Mouse (Mus musculus) hindbrain, embryonic 10.5 days (tissue): ENCODE data around the gene Erg. TPM values are rescaled to one million over a fixed set of nuclear protein-coding genes. Genes with fewer than 3 reads are reported as not detected.

Experiments
- DNase-seq: peaks from one replicate; pipeline ENCODE4 v3.0.0-alpha.2; 2017; ENCODE audit warnings: low spot score
- H3K27ac ChIP-seq: fragments of 300-500 bp; sonication (generic); 2 replicates; pipeline ENCODE4 v1.5.1; 2016; ENCODE audit warnings: mild to moderate bottlenecking, moderate library complexity
- H3K27me3 ChIP-seq: fragments of 300-500 bp; sonication (generic); 2 replicates; pipeline ENCODE4 v1.6.1; 2016; ENCODE audit warnings: mild to moderate bottlenecking; ENCODE audit not compliant: poor library complexity, insufficient read depth, severe bottlenecking
- H3K36me3 ChIP-seq: fragments of 300-500 bp; sonication (generic); 2 replicates; pipeline ENCODE4 v1.6.1; 2016; ENCODE audit warnings: mild to moderate bottlenecking, moderate library complexity
- H3K4me1 ChIP-seq: fragments of 300-500 bp; sonication (generic); replicated peaks from 2 replicates; pipeline ENCODE4 v1.6.1; 2016; ENCODE audit warnings: mild to moderate bottlenecking
- H3K4me3 ChIP-seq: fragments of 300-500 bp; sonication (generic); 2 replicates; pipeline ENCODE4 v1.5.1; 2016; ENCODE audit warnings: mild to moderate bottlenecking, moderate library complexity
- H3K9me3 ChIP-seq: fragments of 300-500 bp; sonication (generic); 2 replicates; pipeline ENCODE4 v1.6.1; 2016; ENCODE audit warnings: mild to moderate bottlenecking, moderate library complexity
- WGBS: fragments of 180-500 bp; shearing (Covaris S2); methylation state at CpG from one replicate; pipeline ENCODE4 v1.1.7; 2016; 5-methylcytosine and 5-hydroxymethylcytosine counted together
- polyA plus RNA-seq: library from polyadenylated mRNA; unstranded; fragments of >200 nt; fragmentation: Nextera tagmentation; extraction: Ambion mirVana; gene quantifications from 2 replicates; pipeline ENCODE4 v1.2.1, GENCODE M21; 2016

The Erg gene
- polyA plus RNA-seq, 1 experiment from 2014 or later = 2.2 TPM

GRCm38 (mm10) chr16:95387008-95387407, 199.4 kb downstream of the Erg start:
- Histone ChIP-seq H3K4me1 (peaks cover 5% of the 10 kb centered on the region; the same call in 1 of the 2 replicates), H3K9me3 (0 out of 2 replicates have a peak, but pooled peaks cover 3% of the 10 kb centered on the region), H3K27ac (no peak overlapping the region), H3K27me3 (no peaks in the 10 kb centered on the region), H3K4me3 (no peak overlapping the region), H3K36me3 (no peaks in the 10 kb centered on the region)
- DNase-seq = no peak
- WGBS = 93% methylated on average over 2 of the region's 2 CpGs

- no peaks in the 10 kb centered on the region for H3K27me3 ChIP-seq
- 87% methylated on average over 7 of the region's 7 CpGs for WGBS
- H3K9me3 ChIP-seq = 0 out of 2 replicates have a peak, but pooled peaks cover 3% of the 10 kb centered on the region
- H3K27ac ChIP-seq = no peak overlapping the region
- no peaks in the 10 kb centered on the region for H3K36me3 ChIP-seq
- peaks cover 5% of the 10 kb centered on the region; the same call in 1 of the 2 replicates for H3K4me1 ChIP-seq
- DNase-seq = no peak
- H3K4me3 ChIP-seq = no peak overlapping the region
These were observed 201.0 kb downstream of the Erg start for GRCm38 (mm10) chr16:95385299-95385973.

- H3K27ac ChIP-seq = no peak overlapping the region
- 0 out of 2 replicates have a peak, but pooled peaks cover 3% of the 10 kb centered on the region for H3K9me3 ChIP-seq
- H3K27me3 ChIP-seq = no peaks in the 10 kb centered on the region
- H3K36me3 ChIP-seq = no peaks in the 10 kb centered on the region
- 91% methylated on average over 9 of the region's 9 CpGs for WGBS
- DNase-seq = no peak
- H3K4me1 ChIP-seq = peaks cover 5% of the 10 kb centered on the region; the same call in 1 of the 2 replicates
- H3K4me3 ChIP-seq = no peak overlapping the region
These were observed 201.7 kb downstream of the Erg start for GRCm38 (mm10) chr16:95384590-95385148.

GRCm38 (mm10) chr16:95382251-95382650, 204.1 kb downstream of the Erg start:
- no peak overlapping the region for H3K27ac ChIP-seq
- H3K9me3 ChIP-seq = 0 out of 2 replicates have a peak, but pooled peaks cover 3% of the 10 kb centered on the region
- H3K4me1 ChIP-seq = peaks cover 6% of the 10 kb centered on the region
- H3K27me3 ChIP-seq = no peaks in the 10 kb centered on the region
- WGBS = 88% methylated on average over 5 of the region's 5 CpGs
- no peak overlapping the region for H3K4me3 ChIP-seq
- no peaks in the 10 kb centered on the region for H3K36me3 ChIP-seq
- no peak for DNase-seq

GRCm38 (mm10) chr16:95376834-95377233, 209.6 kb downstream of the Erg start:
- H3K27me3 ChIP-seq = no peaks in the 10 kb centered on the region
- H3K27ac ChIP-seq = no peak overlapping the region
- H3K4me3 ChIP-seq = no peak overlapping the region
- no peak for DNase-seq
- H3K9me3 ChIP-seq = no peaks in the 10 kb centered on the region
- H3K4me1 ChIP-seq = peaks cover 36% of the 10 kb centered on the region
- no peaks in the 10 kb centered on the region for H3K36me3 ChIP-seq
- WGBS = 90% methylated on average over 7 of the region's 7 CpGs

- Histone ChIP-seq H3K36me3 (no peaks in the 10 kb centered on the region), H3K27ac (no peak overlapping the region), H3K27me3 (no peaks in the 10 kb centered on the region), H3K9me3 (no peaks in the 10 kb centered on the region), H3K4me1 (peaks cover 36% of the 10 kb centered on the region), H3K4me3 (no peak overlapping the region)
- 78% methylated on average over 11 of the region's 11 CpGs for WGBS
- DNase-seq = no peak
These were observed 210.0 kb downstream of the Erg start for GRCm38 (mm10) chr16:95376364-95376763.

- peaks cover 36% of the 10 kb centered on the region for H3K4me1 ChIP-seq
- WGBS = 61% methylated on average over 4 of the region's 4 CpGs
- no peaks in the 10 kb centered on the region for H3K9me3 ChIP-seq
- H3K27me3 ChIP-seq = no peaks in the 10 kb centered on the region
- H3K4me3 ChIP-seq = no peak overlapping the region
- H3K27ac ChIP-seq = no peak overlapping the region
- no peak for DNase-seq
- H3K36me3 ChIP-seq = no peaks in the 10 kb centered on the region
These were observed 211.7 kb downstream of the Erg start for GRCm38 (mm10) chr16:95374646-95375045.

GRCm38 (mm10) chr16:95372960-95373359, 213.4 kb downstream of the Erg start:
- Histone ChIP-seq H3K36me3 (no peaks in the 10 kb centered on the region), H3K4me1 (peaks cover 36% of the 10 kb centered on the region), H3K27me3 (no peaks in the 10 kb centered on the region), H3K4me3 (no peak overlapping the region), H3K27ac (no peak overlapping the region), H3K9me3 (no peaks in the 10 kb centered on the region)
- 91% methylated on average over 9 of the region's 9 CpGs for WGBS
- no peak for DNase-seq

GRCm38 (mm10) chr16:95371713-95372112, 214.7 kb downstream of the Erg start:
- no peaks in the 10 kb centered on the region for H3K36me3 ChIP-seq
- no peaks in the 10 kb centered on the region for H3K9me3 ChIP-seq
- no peaks in the 10 kb centered on the region for H3K27me3 ChIP-seq
- H3K4me3 ChIP-seq = no peak overlapping the region
- 51% methylated on average over 4 of the region's 4 CpGs for WGBS
- no peak for DNase-seq
- peaks cover 33% of the 10 kb centered on the region for H3K4me1 ChIP-seq
- H3K27ac ChIP-seq = no peak overlapping the region

GRCm38 (mm10) chr16:95366989-95367765, 219.2 kb downstream of the Erg start:
- DNase-seq = no peak
- WGBS = 83% methylated on average over 19 of the region's 19 CpGs
- 0 out of 2 replicates have a peak, but pooled peaks cover 11% of the 10 kb centered on the region for H3K4me1 ChIP-seq
- no peak overlapping the region for H3K27ac ChIP-seq
- no peak overlapping the region for H3K4me3 ChIP-seq
- H3K27me3 ChIP-seq = no peaks in the 10 kb centered on the region
- no peaks in the 10 kb centered on the region for H3K9me3 ChIP-seq
- no peaks in the 10 kb centered on the region for H3K36me3 ChIP-seq

- H3K9me3 ChIP-seq = no peaks in the 10 kb centered on the region
- H3K27me3 ChIP-seq = no peaks in the 10 kb centered on the region
- 91% methylated on average over 5 of the region's 5 CpGs for WGBS
- H3K27ac ChIP-seq = no peak overlapping the region
- no peak for DNase-seq
- H3K4me3 ChIP-seq = no peak overlapping the region
- H3K4me1 ChIP-seq = 0 out of 2 replicates have a peak, but pooled peaks cover 11% of the 10 kb centered on the region
- no peaks in the 10 kb centered on the region for H3K36me3 ChIP-seq
These were observed 221.2 kb downstream of the Erg start for GRCm38 (mm10) chr16:95365214-95365613.

GRCm38 (mm10) chr16:95363632-95364465, 222.5 kb downstream of the Erg start:
- H3K4me3 ChIP-seq = no peak overlapping the region
- 81% methylated on average over 18 of the region's 18 CpGs for whole genome bisulfite sequencing
- no peak for DNase-seq
- H3K9me3 ChIP-seq = no peaks in the 10 kb centered on the region
- H3K36me3 ChIP-seq = no peaks in the 10 kb centered on the region
- H3K4me1 ChIP-seq = 0 out of 2 replicates have a peak, but pooled peaks cover 11% of the 10 kb centered on the region
- H3K27me3 ChIP-seq = no peaks in the 10 kb centered on the region
- H3K27ac ChIP-seq = no peak overlapping the region
